Mouse (Mus musculus) neural tube, embryonic 12.5 days (tissue): ENCODE data around the gene 9830107B12Rik. TPM values are rescaled to one million over a fixed set of nuclear protein-coding genes. Genes with fewer than 3 reads are reported as not detected.

ENCODE experiments used
- ATAC-seq: fragments of 200-750 bp; cut with Nextera tagmentation; 2 replicates; pipeline ENCODE4 v1.8.0; 2017; ENCODE audit warnings: low read depth, mild to moderate bottlenecking, moderate TSS enrichment, moderate library complexity; ENCODE audit not compliant: low FRiP score
- H3K27ac ChIP-seq: fragments of 300-500 bp; sonication (generic); 2 replicates; pipeline ENCODE4 v1.5.1; 2016
- H3K27me3 ChIP-seq: fragments of 300-500 bp; sonication (generic); replicated peaks from 2 replicates; pipeline ENCODE4 v1.6.1; 2016; ENCODE audit warnings: mild to moderate bottlenecking
- H3K36me3 ChIP-seq: fragments of 300-500 bp; sonication (generic); 2 replicates; pipeline ENCODE4 v1.6.1; 2016; ENCODE audit warnings: mild to moderate bottlenecking
- H3K4me1 ChIP-seq: fragments of 300-500 bp; sonication (generic); 2 replicates; pipeline ENCODE4 v1.6.1; 2016
- H3K4me2 ChIP-seq: fragments of 300-500 bp; sonication (generic); replicated peaks from 2 replicates; pipeline ENCODE4 v1.6.1; 2016; ENCODE audit warnings: mild to moderate bottlenecking
- H3K4me3 ChIP-seq: fragments of 300-500 bp; sonication (generic); 2 replicates; pipeline ENCODE4 v1.5.1; 2016
- H3K9ac ChIP-seq: fragments of 300-500 bp; sonication (generic); 2 replicates; pipeline ENCODE4 v1.6.1; 2016; ENCODE audit warnings: mild to moderate bottlenecking
- H3K9me3 ChIP-seq: fragments of 300-500 bp; sonication (generic); 2 replicates; pipeline ENCODE4 v1.6.1; 2016; ENCODE audit warnings: mild to moderate bottlenecking
- WGBS: fragments of 180-500 bp; shearing (Covaris S2); methylation state at CpG from one replicate; pipeline ENCODE4 v1.1.7; 2016; 5-methylcytosine and 5-hydroxymethylcytosine counted together
- polyA plus RNA-seq: library from polyadenylated mRNA; unstranded; fragments of >200 nt; fragmentation: Nextera tagmentation; extraction: Ambion mirVana; gene quantifications from 2 replicates; pipeline ENCODE4 v1.2.1, GENCODE M21; 2016

The 9830107B12Rik gene
- polyA plus RNA-seq, 1 experiment from 2014 or later = not detected

- no peak overlapping the region for H3K4me3 ChIP-seq
- 55% methylated on average over 12 of the region's 12 CpGs for WGBS
- peaks cover 11% of the 10 kb centered on the region for H3K4me1 ChIP-seq
- H3K9ac ChIP-seq = no peak overlapping the region
- H3K4me2 ChIP-seq = no peak overlapping the region
- H3K27me3 ChIP-seq = peaks cover 12% of the 10 kb centered on the region
- H3K27ac ChIP-seq = no peak overlapping the region
- no peak for ATAC-seq
- no peaks in the 10 kb centered on the region for H3K36me3 ChIP-seq
- H3K9me3 ChIP-seq = no peaks in the 10 kb centered on the region
Measured at GRCm38 (mm10) chr17:48090305-48090704, 55.8 kb downstream of the 9830107B12Rik start.

GRCm38 (mm10) chr17:48089446-48089845 lies 56.6 kb downstream of the 9830107B12Rik start:
- H3K9me3 ChIP-seq = no peaks in the 10 kb centered on the region
- no peaks in the 10 kb centered on the region for H3K36me3 ChIP-seq
- 80% methylated on average over 2 of the region's 2 CpGs for WGBS
- H3K9ac ChIP-seq = no peak overlapping the region
- H3K27ac ChIP-seq = no peak overlapping the region
- H3K4me3 ChIP-seq = no peak overlapping the region
- ATAC-seq = no peak
- H3K4me1 ChIP-seq = 0 out of 2 replicates have a peak, but pooled peaks cover 3% of the 10 kb centered on the region
- peaks cover 4% of the 10 kb centered on the region; the same call in 1 of the 2 replicates for H3K27me3 ChIP-seq
- H3K4me2 ChIP-seq = no peak overlapping the region

GRCm38 (mm10) chr17:48089019-48089418 lies 57.0 kb downstream of the 9830107B12Rik start, which contains the start of gene 1700067P10Rik:
1700067P10Rik (plus strand) TSS chr17:48089319.
- Histone ChIP-seq H3K9me3 (no peaks in the 10 kb centered on the region), H3K36me3 (no peaks in the 10 kb centered on the region), H3K4me1 (0 out of 2 replicates have a peak, but pooled peaks cover 3% of the 10 kb centered on the region), H3K9ac (no peak within 1 kb of the TSS), H3K27ac (no peak within 1 kb of the TSS), H3K4me2 (no peak within 1 kb of the TSS), H3K4me3 (no peak within 1 kb of the TSS), H3K27me3 (no peaks in the 10 kb centered on the region; the same call in 1 of the 2 replicates)
- no peak for ATAC-seq

- H3K4me1 ChIP-seq = no peaks in the 10 kb centered on the region
- no peaks in the 10 kb centered on the region; the same call in 1 of the 2 replicates for H3K27me3 ChIP-seq
- H3K4me3 ChIP-seq = no peak overlapping the region
- H3K9ac ChIP-seq = no peak overlapping the region
- no peak overlapping the region for H3K27ac ChIP-seq
- H3K9me3 ChIP-seq = no peaks in the 10 kb centered on the region
- ATAC-seq = no peak
- no peak overlapping the region for H3K4me2 ChIP-seq
- no peaks in the 10 kb centered on the region for H3K36me3 ChIP-seq
- 39% methylated on average over 3 of the region's 3 CpGs for WGBS
Measured at GRCm38 (mm10) chr17:48080626-48081025, 65.4 kb downstream of the 9830107B12Rik start.

Other genes starting within 250 kb of the 9830107B12Rik start
- 30.4 and 31.8 TPM in 2 replicates for gene Foxp4, start 221.6 kb downstream of the 9830107B12Rik start, polyA plus RNA-seq
- not detected in 2 replicates for gene 1700122O11Rik, start 108.0 kb downstream of the 9830107B12Rik start, polyA plus RNA-seq
- 0.18 TPM in 1 of 2 replicates, not detected in the other for gene 1700067P10Rik, start 56.9 kb downstream of the 9830107B12Rik start, polyA plus RNA-seq
- gene A530064D06Rik, start 21.0 kb upstream of the 9830107B12Rik start, polyA plus RNA-seq = not detected in 2 replicates
- 0.09 TPM in 1 of 2 replicates, not detected in the other for gene Trem1, start 86.5 kb upstream of the 9830107B12Rik start, polyA plus RNA-seq
- not detected in 2 replicates for gene Trem3, start 101.5 kb upstream of the 9830107B12Rik start, polyA plus RNA-seq
- gene Treml4, start 118.0 kb upstream of the 9830107B12Rik start, polyA plus RNA-seq = 0.14 TPM in 1 of 2 replicates, not detected in the other
- 0.23 and 0.27 TPM in 2 replicates for gene Treml2, start 153.2 kb upstream of the 9830107B12Rik start, polyA plus RNA-seq
- gene B430306N03Rik, start 169.9 kb upstream of the 9830107B12Rik start, polyA plus RNA-seq = 0.09 TPM in 1 of 2 replicates, not detected in the other
- gene Trem2, start 200.1 kb upstream of the 9830107B12Rik start, polyA plus RNA-seq = 2.9 and 3.4 TPM in 2 replicates
- gene Treml1, start 213.6 kb upstream of the 9830107B12Rik start, polyA plus RNA-seq = 1.3 and 2.7 TPM in 2 replicates